Mouse (Mus musculus) stomach, postnatal 0 days (tissue): ENCODE measurements around the gene Nsg2. TPM values are rescaled to one million over a fixed set of nuclear protein-coding genes. Genes with fewer than 3 reads are reported as not detected.
"Not testable (repeated sequence)": the region's sequence is repeated elsewhere in the genome, so short reads cannot be mapped to it uniquely, and the experiment has no call there.

Experiments
- ATAC-seq: fragments of 200-750 bp; cut with Nextera tagmentation; 2 replicates; pipeline ENCODE4 v1.8.0; 2017; ENCODE audit not compliant: low FRiP score, low TSS enrichment
- DNase-seq: peaks from one replicate; pipeline ENCODE4 v3.0.0-alpha.2; 2016; ENCODE audit warnings: low spot score
- H3K27ac ChIP-seq: fragments of 300-500 bp; sonication (generic); replicated peaks from 2 replicates; pipeline ENCODE4 v1.5.1; 2014; ENCODE audit warnings: mild to moderate bottlenecking, control low read depth
- H3K27me3 ChIP-seq: fragments of 300-500 bp; sonication (generic); 2 replicates; pipeline ENCODE4 v1.6.1; 2014; ENCODE audit warnings: low read length; ENCODE audit not compliant: control insufficient read depth, insufficient read depth
- H3K36me3 ChIP-seq: fragments of 300-500 bp; sonication (generic); 2 replicates; pipeline ENCODE4 v1.6.1; 2014; ENCODE audit warnings: low read length, mixed read lengths; ENCODE audit not compliant: control insufficient read depth, insufficient read depth
- H3K4me1 ChIP-seq: fragments of 300-500 bp; sonication (generic); replicated peaks from 2 replicates; pipeline ENCODE4 v1.6.1; 2014; ENCODE audit warnings: antibody characterized with exemption; ENCODE audit not compliant: control insufficient read depth, insufficient read depth
- H3K4me2 ChIP-seq: fragments of 300-500 bp; sonication (generic); replicated peaks from 2 replicates; pipeline ENCODE4 v1.6.1; 2014; ENCODE audit warnings: low read depth, mild to moderate bottlenecking, control low read depth, moderate library complexity
- H3K4me3 ChIP-seq: fragments of 300-500 bp; sonication (generic); 2 replicates; pipeline ENCODE4 v1.5.1; 2014; ENCODE audit warnings: low read depth, low read length, control low read depth
- H3K9ac ChIP-seq: fragments of 300-500 bp; sonication (generic); 2 replicates; pipeline ENCODE4 v1.6.1; 2014; ENCODE audit warnings: mild to moderate bottlenecking, low read length, control low read depth, mixed read lengths
- H3K9me3 ChIP-seq: fragments of 300-500 bp; sonication (generic); 2 replicates; pipeline ENCODE4 v1.6.1; 2016; ENCODE audit warnings: low read length; ENCODE audit not compliant: control insufficient read depth
- CTCF ChIP-seq: IDR thresholded peaks from 2 replicates; pipeline ENCODE4 v1.5.1; 2016; ENCODE audit warnings: antibody characterized with exemption, low read depth, mild to moderate bottlenecking, moderate library complexity
- EP300 ChIP-seq: optimal IDR thresholded peaks from 2 replicates; pipeline ENCODE3; 2016; ENCODE audit warnings: antibody characterized with exemption
- WGBS: fragments of 180-500 bp; shearing (Covaris S2); extraction: QIAGEN DNeasy Blood & Tissue Kit; methylation state at CpG from one replicate; pipeline ENCODE4 v1.1.7; 2014; 5-methylcytosine and 5-hydroxymethylcytosine counted together
- polyA plus RNA-seq: library from polyadenylated mRNA; unstranded; fragments of >200 nt; fragmentation: Nextera tagmentation; extraction: Ambion mirVana; gene quantifications from 2 replicates; pipeline ENCODE4 v1.2.1, GENCODE M21; 2015

The Nsg2 gene
- polyA plus RNA-seq, 1 experiment from 2014 or later: 6.1 TPM

DNA sequence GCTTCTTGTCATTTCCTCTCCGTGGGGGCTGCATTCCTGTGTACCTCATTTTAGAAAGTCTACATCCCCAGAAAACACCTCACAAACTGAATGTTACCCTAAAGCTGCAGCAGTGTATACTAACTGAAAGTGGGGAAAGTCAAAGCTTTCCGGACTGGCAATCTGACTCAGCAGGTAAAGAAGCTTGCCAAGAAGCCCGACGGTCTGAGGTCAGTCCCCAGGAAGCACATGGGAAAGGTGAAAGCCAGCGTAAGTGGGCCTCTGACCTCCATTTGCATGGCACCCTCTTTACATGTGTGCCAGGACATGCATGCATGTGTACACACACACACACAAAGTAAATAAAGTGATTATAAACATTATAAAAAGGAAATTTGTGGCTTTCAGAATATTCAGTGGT, 24.6 kb upstream of the Nsg2 start:
- DNase-seq (no peak), ATAC-seq (no peak)
- WGBS: 65% methylated on average over 5 of the region's 5 CpGs
- TF ChIP-seq CTCF (no peak), EP300 (no peak)
- no peak overlapping the region for H3K9ac ChIP-seq
- H3K4me3 ChIP-seq: no peak overlapping the region
- no peak overlapping the region for H3K4me2 ChIP-seq
- no peaks in the 10 kb centered on the region for H3K27me3 ChIP-seq
- H3K9me3 ChIP-seq: no peaks in the 10 kb centered on the region
- H3K4me1 ChIP-seq: no peaks in the 10 kb centered on the region
- H3K36me3 ChIP-seq: no peaks in the 10 kb centered on the region
- H3K27ac ChIP-seq: no peak overlapping the region

DNA sequence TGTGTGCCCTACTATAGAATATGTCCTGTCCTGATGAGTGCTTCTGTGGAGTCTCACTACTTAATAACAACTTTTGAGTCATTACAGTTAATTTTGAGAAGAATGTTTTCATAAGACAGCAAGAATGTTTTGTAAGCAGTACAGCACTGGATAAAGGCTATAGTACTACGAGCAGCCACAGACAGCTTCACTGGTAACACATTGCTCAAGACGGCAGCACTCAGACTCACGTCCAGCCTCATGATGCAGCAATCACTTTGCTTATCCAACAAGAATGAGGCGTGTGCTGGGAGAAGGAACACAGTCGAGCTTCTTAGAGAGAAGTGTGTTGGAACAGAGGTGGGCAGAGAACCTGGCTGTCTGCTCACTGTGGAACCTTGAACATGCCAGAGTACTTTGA, 24.1 kb upstream of the Nsg2 start:
- Histone ChIP-seq H3K9me3 (no peaks in the 10 kb centered on the region), H3K9ac (no peak overlapping the region), H3K4me2 (no peak overlapping the region), H3K4me3 (no peak overlapping the region), H3K36me3 (no peaks in the 10 kb centered on the region), H3K4me1 (no peaks in the 10 kb centered on the region), H3K27ac (no peak overlapping the region), H3K27me3 (no peaks in the 10 kb centered on the region)
- ATAC-seq (no peak), DNase-seq (no peak)
- TF ChIP-seq CTCF: no peak
- TF ChIP-seq EP300: no peak
- WGBS: 49% methylated on average over 5 of the region's 5 CpGs

- 90% methylated on average over 5 of the region's 5 CpGs for WGBS
- not testable (repeated sequence) for H3K27me3 ChIP-seq, H3K4me3 ChIP-seq, H3K9ac ChIP-seq, H3K9me3 ChIP-seq, H3K4me2 ChIP-seq, DNase-seq, ATAC-seq, H3K36me3 ChIP-seq, H3K27ac ChIP-seq, H3K4me1 ChIP-seq
Measured at GRCm38 (mm10) chr11:31980089-31980488, 20.2 kb upstream of the Nsg2 start.

DNA sequence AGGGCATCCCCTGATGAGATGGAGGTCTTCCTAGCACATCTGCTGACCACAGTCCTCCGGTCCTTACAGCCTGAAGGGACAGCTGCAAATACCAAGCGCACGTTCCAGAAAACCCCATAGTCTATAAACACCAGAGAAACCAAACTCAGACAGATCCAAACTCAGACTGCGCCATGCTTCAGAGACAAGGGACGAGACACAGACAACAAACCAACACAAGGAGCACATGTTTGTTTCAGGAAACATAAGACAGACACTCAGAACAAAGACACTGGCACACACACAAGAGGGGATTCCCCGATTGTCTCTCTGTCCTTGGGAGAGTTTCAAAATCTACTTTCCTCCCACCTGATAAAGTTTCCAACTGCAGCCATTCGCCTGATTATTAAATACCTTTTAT, 18.4 kb upstream of the Nsg2 start:
- Histone ChIP-seq H3K4me2 (no peak overlapping the region), H3K27me3 (no peaks in the 10 kb centered on the region), H3K36me3 (no peaks in the 10 kb centered on the region), H3K27ac (no peak overlapping the region), H3K9me3 (no peaks in the 10 kb centered on the region), H3K4me1 (no peaks in the 10 kb centered on the region), H3K4me3 (no peak overlapping the region), H3K9ac (no peak overlapping the region)
- ATAC-seq (no peak), DNase-seq (no peak)
- TF ChIP-seq CTCF (no peak), EP300 (no peak)
- 73% methylated on average over 7 of the region's 7 CpGs for WGBS

GRCm38 (mm10) chr11:31982247-31982943, 17.9 kb upstream of the Nsg2 start:
- not testable (repeated sequence) for H3K27ac ChIP-seq, H3K27me3 ChIP-seq, H3K9me3 ChIP-seq, DNase-seq, H3K4me3 ChIP-seq, ATAC-seq, H3K9ac ChIP-seq, H3K36me3 ChIP-seq, H3K4me2 ChIP-seq, H3K4me1 ChIP-seq
- WGBS: 79% methylated on average over 13 of the region's 13 CpGs

GRCm38 (mm10) chr11:31983249-31983648, 17.0 kb upstream of the Nsg2 start:
- TF ChIP-seq CTCF (no peak), EP300 (no peak)
- no peak overlapping the region for H3K4me2 ChIP-seq
- no peak overlapping the region for H3K4me3 ChIP-seq
- no peaks in the 10 kb centered on the region for H3K4me1 ChIP-seq
- H3K27ac ChIP-seq: no peak overlapping the region
- H3K9me3 ChIP-seq: no peaks in the 10 kb centered on the region
- no peak for DNase-seq
- ATAC-seq: no peak
- no peaks in the 10 kb centered on the region for H3K27me3 ChIP-seq
- H3K9ac ChIP-seq: no peak overlapping the region
- H3K36me3 ChIP-seq: no peaks in the 10 kb centered on the region
